Mouse (Mus musculus): ENCODE data around the gene Map4k3.

DNA sequence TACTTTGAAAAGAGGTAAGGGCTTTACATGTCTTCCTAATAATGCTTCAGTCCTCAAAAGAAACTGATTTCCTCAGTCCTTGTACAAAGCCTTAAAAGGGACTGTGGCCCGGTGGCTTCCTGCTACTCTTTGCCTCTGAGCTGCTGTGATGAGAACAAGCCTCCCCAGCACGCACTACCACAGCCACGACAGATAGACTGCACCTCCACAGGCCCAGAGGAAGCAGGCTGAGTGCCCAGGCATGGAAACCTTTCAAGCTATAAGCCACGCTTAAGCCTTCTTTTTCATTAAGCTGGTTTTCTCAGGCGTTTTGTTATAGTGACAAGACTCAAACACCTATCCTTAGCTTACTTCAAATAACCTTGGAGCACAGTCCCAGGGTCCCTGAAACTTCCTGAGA is 10.0 kb downstream of the Map4k3 start:
- no peak for TF ChIP-seq NANOG (IDR thresholded peaks at IDR 0.05; ENCODE audit: borderline replicate concordance, low read length)
- TF ChIP-seq CTCF (conservative IDR thresholded peaks at IDR 0.05; ENCODE audit: low read length), result no peak
